Mouse (Mus musculus) kidney, embryonic 15.5 days (tissue): ENCODE data around the gene Hypk. TPM values are rescaled to one million over a fixed set of nuclear protein-coding genes. Genes with fewer than 3 reads are reported as not detected.

Experiments
- microRNA-seq: library from miRNA; unstranded; fragments of <30 nt; microRNA quantifications from one replicate; pipeline ENCODE4, GENCODE M21; 2016
- polyA plus RNA-seq: library from polyadenylated mRNA; unstranded; fragments of >200 nt; fragmentation: Nextera tagmentation; extraction: Ambion mirVana; gene quantifications from 2 replicates; pipeline ENCODE4 v1.2.1, GENCODE M21; 2015

Gene Hypk
- polyA plus RNA-seq, 1 experiment from 2014 or later = 120 TPM

Small RNA genes within 50 kb of the gene (microRNA-seq; reads per million reads assigned to microRNA genes)
- not detected for gene Gm22953

Other genes starting within 250 kb of the Hypk start
- 72.9 and 73.7 TPM in 2 replicates for gene Trp53bp1, start 181.9 kb upstream of the Hypk start, polyA plus RNA-seq
- gene Map1a, start 163.7 kb upstream of the Hypk start, polyA plus RNA-seq = 3.1 and 3.2 TPM in 2 replicates
- 12.6 and 14.5 TPM in 2 replicates for gene Ppip5k1, start 97.9 kb upstream of the Hypk start, polyA plus RNA-seq
- 16.9 and 22.4 TPM in 2 replicates for gene Ckmt1, start 95.6 kb upstream of the Hypk start, polyA plus RNA-seq
- not detected in 2 replicates for gene Strc, start 66.1 kb upstream of the Hypk start, polyA plus RNA-seq
- 811 and 867 TPM in 2 replicates for gene Pdia3, start 39.5 kb upstream of the Hypk start, polyA plus RNA-seq
- 1.8 and 2.7 TPM in 2 replicates for gene Catsper2, start 39.5 kb upstream of the Hypk start, polyA plus RNA-seq
- gene Ell3, start 9.0 kb upstream of the Hypk start, polyA plus RNA-seq = 11.2 and 12.9 TPM in 2 replicates
- gene Serf2, start 4.1 kb upstream of the Hypk start, polyA plus RNA-seq = 482 and 510 TPM in 2 replicates
- 0.06 and 0.10 TPM in 2 replicates for gene Serinc4, start 3.5 kb downstream of the Hypk start, polyA plus RNA-seq
- gene Mfap1b, start 20.8 kb downstream of the Hypk start, polyA plus RNA-seq = 53.7 and 54.3 TPM in 2 replicates
- 28.2 and 29.4 TPM in 2 replicates for gene Mfap1a, start 53.4 kb downstream of the Hypk start, polyA plus RNA-seq
- gene Wdr76, start 53.4 kb downstream of the Hypk start, polyA plus RNA-seq = 9.3 and 9.7 TPM in 2 replicates